Mouse (Mus musculus) hindbrain, embryonic 16.5 days (tissue): Measurements from ENCODE around the gene Fbh1. TPM values are rescaled to one million over a fixed set of nuclear protein-coding genes. Genes with fewer than 3 reads are reported as not detected.

Experiments
- ATAC-seq: fragments of 200-750 bp; cut with Nextera tagmentation; 2 replicates; pipeline ENCODE4 v1.8.0; 2017; ENCODE audit warnings: moderate TSS enrichment, moderate library complexity
- H3K27ac ChIP-seq: fragments of 300-500 bp; sonication (generic); 2 replicates; pipeline ENCODE4 v1.5.1; 2014; ENCODE audit warnings: low read depth, mild to moderate bottlenecking, control low read depth, low read length, moderate library complexity
- H3K27me3 ChIP-seq: fragments of 300-500 bp; sonication (generic); replicated peaks from 2 replicates; pipeline ENCODE4 v1.6.1; 2014; ENCODE audit warnings: low read length; ENCODE audit not compliant: control insufficient read depth, insufficient read depth
- H3K36me3 ChIP-seq: fragments of 300-500 bp; sonication (generic); 2 replicates; pipeline ENCODE4 v1.6.1; 2014; ENCODE audit warnings: mild to moderate bottlenecking, low read length, moderate library complexity, mixed read lengths; ENCODE audit not compliant: control insufficient read depth, insufficient read depth
- H3K4me1 ChIP-seq: fragments of 300-500 bp; sonication (generic); 2 replicates; pipeline ENCODE4 v1.6.1; 2014; ENCODE audit warnings: low read depth, low read length; ENCODE audit not compliant: control insufficient read depth, insufficient read depth
- H3K4me2 ChIP-seq: fragments of 300-500 bp; sonication (generic); 2 replicates; pipeline ENCODE4 v1.6.1; 2014; ENCODE audit warnings: mild to moderate bottlenecking, low read length, control low read depth, moderate library complexity
- H3K4me3 ChIP-seq: fragments of 300-500 bp; sonication (generic); 2 replicates; pipeline ENCODE4 v1.5.1; 2014; ENCODE audit warnings: mild to moderate bottlenecking, low read length, control low read depth, moderate library complexity
- H3K9ac ChIP-seq: fragments of 300-500 bp; sonication (generic); 2 replicates; pipeline ENCODE4 v1.6.1; 2014; ENCODE audit warnings: low read depth, mild to moderate bottlenecking, control low read depth, low read length, moderate library complexity
- H3K9me3 ChIP-seq: fragments of 300-500 bp; sonication (generic); 2 replicates; pipeline ENCODE4 v1.6.1; 2014; ENCODE audit warnings: mild to moderate bottlenecking, low read length, moderate library complexity; ENCODE audit not compliant: control insufficient read depth
- WGBS: fragments of 180-500 bp; shearing (Covaris S2); extraction: QIAGEN DNeasy Blood & Tissue Kit; methylation state at CpG from one replicate; pipeline ENCODE4 v1.1.7; 2014; 5-methylcytosine and 5-hydroxymethylcytosine counted together
- polyA plus RNA-seq: library from polyadenylated mRNA; unstranded; fragments of >200 nt; fragmentation: Nextera tagmentation; extraction: Ambion mirVana; gene quantifications from 2 replicates; pipeline ENCODE4 v1.2.1, GENCODE M21; 2015

Fbh1 gene
- 124 and 136 TPM in 2 replicates for polyA plus RNA-seq

DNA sequence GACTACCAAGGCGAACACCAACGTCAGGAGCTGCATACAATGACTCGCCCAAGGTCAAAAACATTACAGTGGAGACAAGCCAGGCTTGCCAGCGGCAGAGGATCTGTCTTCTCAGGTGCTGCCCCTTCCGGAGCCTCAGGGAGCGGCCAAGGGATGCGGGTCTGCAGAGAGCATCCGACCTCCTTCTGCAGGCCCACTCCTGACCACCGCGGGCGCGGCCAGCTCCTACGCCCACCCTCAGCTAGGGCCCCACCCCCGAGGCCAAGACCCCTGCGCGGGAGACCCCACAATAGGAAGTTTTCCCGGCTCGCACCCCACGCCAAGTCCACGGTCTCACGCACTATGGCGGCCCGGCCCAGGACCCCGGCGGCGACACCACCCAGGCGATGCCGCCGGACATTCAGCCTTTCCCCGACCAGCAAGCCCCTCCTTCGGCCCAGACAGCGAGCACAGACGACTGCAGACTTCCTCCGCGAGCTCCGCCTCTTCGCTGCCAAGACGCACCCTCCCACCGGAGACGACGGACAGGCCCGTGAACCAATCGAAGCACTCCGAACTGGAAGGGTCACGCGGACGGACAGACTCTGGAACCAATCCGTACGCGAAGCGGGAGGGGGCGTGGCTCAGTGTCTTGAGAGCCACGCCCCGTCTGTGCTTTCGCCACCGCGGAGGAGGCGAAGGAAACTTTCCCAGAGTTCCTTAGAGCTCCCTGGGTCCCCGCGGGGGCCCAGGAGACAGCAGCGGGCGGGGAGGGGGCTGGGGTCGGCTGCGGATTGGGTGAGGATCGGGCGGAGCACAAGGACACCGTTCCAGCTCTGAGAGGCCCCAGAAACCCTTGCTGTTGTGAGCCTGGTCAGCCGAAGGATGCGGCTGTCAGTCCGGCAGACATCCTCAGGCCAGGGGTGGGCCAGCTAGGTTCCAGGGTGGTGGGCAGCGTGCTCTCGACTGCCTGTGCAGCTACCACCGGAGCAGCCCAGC lies at the start of gene Fbh1, which contains the start of gene Ankrd16:
Fbh1 (minus strand) TSS at position 492 of the 978 bp plus-strand sequence.
Ankrd16 (plus strand) TSS at position 786 of the 978 bp plus-strand sequence.
- Histone ChIP-seq H3K9ac (peak within 1 kb of the TSS; percentile 93), H3K4me3 (peak within 1 kb of the TSS; percentile 90), H3K4me2 (peak within 1 kb of the TSS; percentile 66), H3K36me3 (peaks cover 7% of the 10 kb centered on the region; the same call in 1 of the 2 replicates), H3K27me3 (no peaks in the 10 kb centered on the region), H3K4me1 (peaks cover 24% of the 10 kb centered on the region), H3K27ac (peak within 1 kb of the TSS; percentile 94), H3K9me3 (no peaks in the 10 kb centered on the region)
- ATAC-seq: peak; percentile 96
- WGBS: under 1% methylated on average over 73 of the region's 73 CpGs

DNA sequence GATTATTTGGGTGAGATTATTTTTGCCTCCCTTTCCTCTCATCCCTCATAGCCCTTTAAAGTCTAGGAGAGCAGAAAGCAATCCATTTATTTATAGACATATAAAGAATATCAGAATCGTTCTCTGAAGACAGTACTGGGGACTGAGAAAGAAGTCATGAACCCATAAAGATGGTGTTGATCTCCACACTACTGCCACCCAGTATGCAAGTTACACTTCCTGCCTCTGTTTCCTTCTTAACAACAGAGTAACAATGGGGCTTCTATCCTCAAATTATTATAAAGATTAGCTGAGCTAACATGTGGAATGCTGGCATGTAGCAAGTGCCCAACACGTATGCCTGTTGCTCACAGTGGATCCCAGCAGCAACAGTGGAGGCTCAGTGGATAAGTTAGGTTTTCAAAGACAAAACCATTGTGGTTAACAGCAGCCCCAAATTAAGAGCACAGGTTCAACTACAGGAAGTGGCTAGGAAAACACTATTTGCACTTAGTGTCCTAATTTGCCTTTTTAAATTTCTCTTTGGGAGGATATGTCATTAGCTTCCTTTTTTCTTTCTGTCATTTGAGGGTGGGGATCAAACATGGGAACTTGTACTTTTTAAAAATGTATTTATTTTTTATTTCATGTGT lies 24.0 kb upstream of the Fbh1 start:
- H3K4me2 ChIP-seq: no peak overlapping the region
- no peak overlapping the region for H3K27ac ChIP-seq
- H3K4me1 ChIP-seq: no peaks in the 10 kb centered on the region
- H3K4me3 ChIP-seq: no peak overlapping the region
- WGBS: 93% methylated on average over 2 of the region's 2 CpGs
- H3K27me3 ChIP-seq: no peaks in the 10 kb centered on the region
- ATAC-seq: no peak
- no peaks in the 10 kb centered on the region for H3K36me3 ChIP-seq
- H3K9ac ChIP-seq: no peak overlapping the region
- H3K9me3 ChIP-seq: no peaks in the 10 kb centered on the region

DNA sequence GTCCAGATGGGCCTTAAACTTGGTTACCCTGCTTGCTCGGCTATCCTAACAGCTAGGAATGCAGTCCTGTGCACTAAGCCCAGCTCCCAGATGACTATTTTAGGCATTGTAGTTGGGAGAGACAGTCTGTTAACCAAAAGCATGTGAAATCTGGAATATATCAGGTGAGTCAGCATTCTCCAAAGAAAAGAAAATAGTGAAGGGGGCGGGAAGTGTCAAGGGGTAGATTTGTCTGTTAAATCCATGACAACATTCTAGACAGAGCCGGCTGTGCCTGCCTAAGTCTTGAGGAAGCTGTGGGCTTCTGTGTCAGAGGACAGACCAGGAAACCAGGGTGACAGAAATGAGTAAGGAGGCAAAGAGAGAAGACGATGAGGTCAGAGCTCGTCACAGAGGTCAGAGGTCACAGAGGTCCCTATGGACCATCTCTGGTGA lies 20.6 kb upstream of the Fbh1 start:
- no peak overlapping the region for H3K27ac ChIP-seq
- H3K4me1 ChIP-seq: no peaks in the 10 kb centered on the region
- ATAC-seq: no peak
- no peak overlapping the region for H3K4me2 ChIP-seq
- no peaks in the 10 kb centered on the region for H3K27me3 ChIP-seq
- no peak overlapping the region for H3K9ac ChIP-seq
- H3K9me3 ChIP-seq: no peaks in the 10 kb centered on the region
- H3K4me3 ChIP-seq: no peak overlapping the region
- WGBS: 76% methylated on average over 5 of the region's 5 CpGs
- 0 out of 2 replicates have a peak, but pooled peaks cover 5% of the 10 kb centered on the region for H3K36me3 ChIP-seq

GRCm38 (mm10) chr2:11794668-11795067 lies 17.3 kb upstream of the Fbh1 start:
- Histone ChIP-seq H3K36me3 (peaks cover 21% of the 10 kb centered on the region), H3K4me3 (no peak overlapping the region), H3K9ac (no peak overlapping the region), H3K4me2 (no peak overlapping the region), H3K27me3 (no peaks in the 10 kb centered on the region), H3K9me3 (no peaks in the 10 kb centered on the region), H3K27ac (no peak overlapping the region), H3K4me1 (no peaks in the 10 kb centered on the region)
- 82% methylated on average over 4 of the region's 4 CpGs for WGBS
- no peak for ATAC-seq

- H3K36me3 ChIP-seq: peaks cover 44% of the 10 kb centered on the region
- H3K9me3 ChIP-seq: no peaks in the 10 kb centered on the region
- H3K9ac ChIP-seq: no peak overlapping the region
- no peaks in the 10 kb centered on the region for H3K27me3 ChIP-seq
- no peak for ATAC-seq
- WGBS: 91% methylated on average over 6 of the region's 6 CpGs
- H3K27ac ChIP-seq: no peak overlapping the region
- peaks cover 11% of the 10 kb centered on the region for H3K4me1 ChIP-seq
- no peak overlapping the region for H3K4me2 ChIP-seq
- H3K4me3 ChIP-seq: no peak overlapping the region
These were observed 6.8 kb upstream of the Fbh1 start for GRCm38 (mm10) chr2:11784159-11784558.

- peak overlapping the region; percentile 57 for H3K4me2 ChIP-seq
- H3K4me3 ChIP-seq: peak overlapping the region; percentile 90
- no peaks in the 10 kb centered on the region for H3K27me3 ChIP-seq
- peak; percentile 91 for ATAC-seq
- peaks cover 24% of the 10 kb centered on the region for H3K4me1 ChIP-seq
- peaks cover 13% of the 10 kb centered on the region for H3K36me3 ChIP-seq
- peak overlapping the region; percentile 81 for H3K9ac ChIP-seq
- under 1% methylated on average over 43 of the region's 43 CpGs for WGBS
- peak overlapping the region; percentile 87 for H3K27ac ChIP-seq
- no peaks in the 10 kb centered on the region for H3K9me3 ChIP-seq
These were observed 873 bp upstream of the Fbh1 start for GRCm38 (mm10) chr2:11778087-11778823.

GRCm38 (mm10) chr2:11776415-11776814 lies 967 bp downstream of the Fbh1 start:
- no peak for ATAC-seq
- peak overlapping the region; percentile 93; the same call in 1 of the 2 replicates for H3K9ac ChIP-seq
- H3K4me1 ChIP-seq: peaks cover 26% of the 10 kb centered on the region
- no peaks in the 10 kb centered on the region for H3K36me3 ChIP-seq
- no peak overlapping the region for H3K27ac ChIP-seq
- no peaks in the 10 kb centered on the region for H3K27me3 ChIP-seq
- peak overlapping the region; percentile 90 for H3K4me3 ChIP-seq
- 54% methylated on average over 8 of the region's 8 CpGs for WGBS
- H3K4me2 ChIP-seq: peak overlapping the region; percentile 66
- H3K9me3 ChIP-seq: no peaks in the 10 kb centered on the region

DNA sequence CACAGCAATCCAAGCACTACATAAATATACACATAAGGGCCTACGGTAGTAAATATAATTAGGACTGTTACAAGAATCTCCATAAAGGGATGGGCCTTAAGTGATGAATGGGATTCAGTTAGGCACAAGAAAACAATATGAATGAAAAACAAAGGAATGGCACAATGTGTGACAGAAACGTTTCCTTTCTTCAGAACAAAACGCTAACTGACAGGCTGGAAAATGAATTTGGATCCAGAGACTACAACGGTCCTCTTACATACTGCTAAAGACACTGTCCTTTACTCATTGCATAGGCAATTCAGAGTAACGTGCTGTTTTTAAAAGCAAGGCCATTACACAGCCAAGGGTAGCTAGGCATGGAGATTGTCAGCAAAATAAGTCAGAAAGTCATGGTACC lies 2.3 kb downstream of the Fbh1 start:
- WGBS: 66% methylated on average over 5 of the region's 5 CpGs
- Histone ChIP-seq H3K9me3 (no peaks in the 10 kb centered on the region), H3K4me1 (peaks cover 25% of the 10 kb centered on the region)

More for the DNA sequence above, 2.3 kb downstream of the Fbh1 start:
- Histone ChIP-seq H3K9ac (no peak overlapping the region), H3K27me3 (no peaks in the 10 kb centered on the region), H3K4me3 (no peak overlapping the region), H3K4me2 (no peak overlapping the region), H3K36me3 (no peaks in the 10 kb centered on the region), H3K27ac (no peak overlapping the region)
- ATAC-seq: no peak
